Mouse (Mus musculus) midbrain, embryonic 11.5 days (tissue): Measurements from ENCODE around the gene Ikbkg. TPM values are rescaled to one million over a fixed set of nuclear protein-coding genes. Genes with fewer than 3 reads are reported as not detected.
A peak's percentile ranks its signal among the peaks of the same experiment; 100 is the strongest.
"Not testable (repeated sequence)": the region's sequence is repeated elsewhere in the genome, so short reads cannot be mapped to it uniquely, and the experiment has no call there.

Source experiments
- ATAC-seq: fragments of 200-750 bp; cut with Nextera tagmentation; 2 replicates; pipeline ENCODE4 v1.8.0; 2017; ENCODE audit warnings: moderate TSS enrichment, moderate library complexity; ENCODE audit not compliant: low FRiP score
- DNase-seq: peaks from one replicate; pipeline ENCODE4 v3.0.0; 2015; ENCODE audit warnings: low spot score; ENCODE audit errors: missing footprints
- H3K27ac ChIP-seq: fragments of 300-500 bp; sonication (generic); 2 replicates; pipeline ENCODE4 v1.5.1; 2014; ENCODE audit warnings: low read depth, low read length
- H3K27me3 ChIP-seq: fragments of 300-500 bp; sonication (generic); 2 replicates; pipeline ENCODE4 v1.6.1; 2014; ENCODE audit warnings: mild to moderate bottlenecking, low read length, moderate library complexity, mixed read lengths; ENCODE audit not compliant: control insufficient read depth, insufficient read depth
- H3K36me3 ChIP-seq: fragments of 300-500 bp; sonication (generic); 2 replicates; pipeline ENCODE4 v1.6.1; 2014; ENCODE audit warnings: mild to moderate bottlenecking, low read length, moderate library complexity, mixed read lengths; ENCODE audit not compliant: control insufficient read depth, insufficient read depth
- H3K4me1 ChIP-seq: fragments of 300-500 bp; sonication (generic); 2 replicates; pipeline ENCODE4 v1.6.1; 2014; ENCODE audit warnings: low read length; ENCODE audit not compliant: control insufficient read depth, insufficient read depth
- H3K4me2 ChIP-seq: fragments of 300-500 bp; sonication (generic); 2 replicates; pipeline ENCODE4 v1.6.1; 2014; ENCODE audit warnings: mild to moderate bottlenecking, moderate library complexity
- H3K4me3 ChIP-seq: fragments of 300-500 bp; sonication (generic); 2 replicates; pipeline ENCODE4 v1.5.1; 2014; ENCODE audit warnings: low read depth, low read length
- H3K9ac ChIP-seq: fragments of 300-500 bp; sonication (generic); 2 replicates; pipeline ENCODE4 v1.6.1; 2014; ENCODE audit warnings: low read length
- H3K9me3 ChIP-seq: fragments of 300-500 bp; sonication (generic); 2 replicates; pipeline ENCODE4 v1.6.1; 2016; ENCODE audit warnings: low read length; ENCODE audit not compliant: control insufficient read depth
- WGBS: fragments of 180-500 bp; shearing (Covaris S2); extraction: QIAGEN DNeasy Blood & Tissue Kit; methylation state at CpG from one replicate; pipeline ENCODE4 v1.1.7; 2014; 5-methylcytosine and 5-hydroxymethylcytosine counted together
- polyA plus RNA-seq: library from polyadenylated mRNA; unstranded; fragments of >200 nt; fragmentation: Nextera tagmentation; extraction: Ambion mirVana; gene quantifications from 2 replicates; pipeline ENCODE4 v1.2.1, GENCODE M21; 2014

The Ikbkg gene
- polyA plus RNA-seq, 1 experiment from 2014 or later, result 22.8 TPM

DNA sequence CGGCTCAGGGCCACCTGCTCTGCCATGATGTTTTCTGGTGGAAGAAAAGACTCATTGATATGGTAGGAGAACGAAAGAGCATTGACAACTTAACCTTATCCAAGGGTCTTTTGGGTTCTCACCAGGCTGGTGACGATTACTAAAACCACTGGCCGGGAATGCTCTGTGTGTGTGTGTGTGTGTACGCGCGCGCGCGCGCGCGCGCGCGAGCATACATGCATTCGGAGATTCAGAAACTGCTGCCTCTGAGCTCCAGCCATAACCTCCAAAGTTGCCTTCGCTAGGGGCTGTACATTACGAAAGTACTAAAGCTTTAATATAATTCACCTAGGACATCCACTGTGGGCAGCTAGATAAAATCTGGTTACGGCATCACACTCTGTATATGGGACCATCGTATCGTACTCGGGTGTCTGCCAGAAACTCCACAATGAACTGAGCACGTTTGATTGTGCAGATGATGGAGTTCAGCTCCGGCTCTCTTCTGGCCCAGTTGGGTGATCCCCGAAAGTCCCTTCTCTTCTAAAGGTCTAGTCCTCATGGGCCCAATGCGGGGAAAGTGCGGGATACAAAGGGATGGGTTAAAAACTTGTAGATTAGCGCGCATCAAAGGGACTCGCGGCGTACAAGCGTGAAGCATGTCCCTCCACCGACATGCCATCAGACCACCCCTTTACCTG, 35.2 kb downstream of the Ikbkg start:
- 29% methylated on average over 35 of the region's 35 CpGs for whole genome bisulfite sequencing
- H3K9ac ChIP-seq, result peak overlapping the region; percentile 57
- peaks cover 2% of the 10 kb centered on the region; the same call in 1 of the 2 replicates for H3K4me1 ChIP-seq
- H3K27me3 ChIP-seq, result no peaks in the 10 kb centered on the region
- DNase-seq, result peak; percentile 93
- H3K36me3 ChIP-seq, result no peaks in the 10 kb centered on the region
- ATAC-seq, result peak; percentile 23
- H3K9me3 ChIP-seq, result no peaks in the 10 kb centered on the region
- peak overlapping the region; percentile 53 for H3K4me2 ChIP-seq
- no peak overlapping the region for H3K27ac ChIP-seq
- peak overlapping the region; percentile 54 for H3K4me3 ChIP-seq

GRCm38 (mm10) chrX:74428826-74429276, 35.8 kb downstream of the Ikbkg start, which contains the start of gene G6pdx:
G6pdx (minus strand) TSS chrX:74429194.
- Histone ChIP-seq H3K27me3 (no peaks in the 10 kb centered on the region), H3K4me1 (peaks cover 2% of the 10 kb centered on the region; the same call in 1 of the 2 replicates), H3K36me3 (no peaks in the 10 kb centered on the region), H3K4me2 (peak within 1 kb of the TSS; percentile 53), H3K4me3 (peak within 1 kb of the TSS; percentile 54), H3K9me3 (no peaks in the 10 kb centered on the region), H3K27ac (peak within 1 kb of the TSS; percentile 57; the same call in 1 of the 2 replicates), H3K9ac (peak within 1 kb of the TSS; percentile 62)
- peak; percentile 89 for ATAC-seq
- WGBS, result 23% methylated on average over 25 of the region's 25 CpGs
- DNase-seq, result peak; percentile 97

- ATAC-seq, result peak; percentile 74
- peaks cover 2% of the 10 kb centered on the region; the same call in 1 of the 2 replicates for H3K4me1 ChIP-seq
- peak; percentile 91 for DNase-seq
- H3K36me3 ChIP-seq, result no peaks in the 10 kb centered on the region
- peak overlapping the region; percentile 62 for H3K9ac ChIP-seq
- H3K4me2 ChIP-seq, result peak overlapping the region; percentile 53
- no peaks in the 10 kb centered on the region for H3K27me3 ChIP-seq
- WGBS, result 27% methylated on average over 22 of the region's 22 CpGs
- peak overlapping the region; percentile 57; the same call in 1 of the 2 replicates for H3K27ac ChIP-seq
- H3K4me3 ChIP-seq, result peak overlapping the region; percentile 54
- H3K9me3 ChIP-seq, result no peaks in the 10 kb centered on the region
These were observed 36.3 kb downstream of the Ikbkg start for GRCm38 (mm10) chrX:74429290-74429821.

- no peak for ATAC-seq
These were observed 58.2 kb downstream of the Ikbkg start for GRCm38 (mm10) chrX:74451157-74451912.

DNA sequence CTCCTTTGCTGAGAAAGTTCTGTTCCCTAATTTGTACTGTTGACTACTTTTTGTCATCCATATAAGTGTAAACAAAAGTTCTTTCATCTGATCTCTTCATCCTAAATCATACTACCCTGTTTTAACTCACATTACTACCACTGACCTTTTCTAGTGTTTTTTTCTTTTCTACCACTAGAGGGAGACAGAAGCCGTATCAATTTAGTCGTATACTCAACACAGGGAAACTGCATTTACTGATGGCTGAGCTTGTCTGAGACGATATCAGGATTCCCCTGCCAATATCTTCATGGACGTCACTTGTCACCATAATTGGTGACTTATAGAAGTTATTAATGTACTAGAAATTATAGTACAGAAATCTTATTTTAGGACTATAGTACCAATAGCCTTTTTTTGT, 59.7 kb downstream of the Ikbkg start:
- ATAC-seq (0 out of 2 replicates have a peak, but pooled peaks have one; percentile 44), DNase-seq (peak; percentile 87)
- H3K27ac ChIP-seq, result no peak overlapping the region
- H3K9ac ChIP-seq, result no peak overlapping the region
- H3K4me2 ChIP-seq, result no peak overlapping the region
- H3K27me3 ChIP-seq, result no peaks in the 10 kb centered on the region
- no peaks in the 10 kb centered on the region for H3K4me1 ChIP-seq
- H3K36me3 ChIP-seq, result no peaks in the 10 kb centered on the region
- WGBS, result 13% methylated on average over 4 of the region's 4 CpGs
- H3K9me3 ChIP-seq, result no peaks in the 10 kb centered on the region
- H3K4me3 ChIP-seq, result no peak overlapping the region

More at GRCm38 (mm10) chrX:74451157-74451912, 58.2 kb downstream of the Ikbkg start:
- Histone ChIP-seq H3K27ac (no peak overlapping the region), H3K9ac (no peak overlapping the region), H3K4me1 (no peaks in the 10 kb centered on the region), H3K27me3 (no peaks in the 10 kb centered on the region), H3K9me3 (no peaks in the 10 kb centered on the region), H3K4me2 (no peak overlapping the region), H3K4me3 (no peak overlapping the region), H3K36me3 (no peaks in the 10 kb centered on the region)
- 82% methylated on average over 4 of the region's 4 CpGs for WGBS
- no peak for DNase-seq

DNA sequence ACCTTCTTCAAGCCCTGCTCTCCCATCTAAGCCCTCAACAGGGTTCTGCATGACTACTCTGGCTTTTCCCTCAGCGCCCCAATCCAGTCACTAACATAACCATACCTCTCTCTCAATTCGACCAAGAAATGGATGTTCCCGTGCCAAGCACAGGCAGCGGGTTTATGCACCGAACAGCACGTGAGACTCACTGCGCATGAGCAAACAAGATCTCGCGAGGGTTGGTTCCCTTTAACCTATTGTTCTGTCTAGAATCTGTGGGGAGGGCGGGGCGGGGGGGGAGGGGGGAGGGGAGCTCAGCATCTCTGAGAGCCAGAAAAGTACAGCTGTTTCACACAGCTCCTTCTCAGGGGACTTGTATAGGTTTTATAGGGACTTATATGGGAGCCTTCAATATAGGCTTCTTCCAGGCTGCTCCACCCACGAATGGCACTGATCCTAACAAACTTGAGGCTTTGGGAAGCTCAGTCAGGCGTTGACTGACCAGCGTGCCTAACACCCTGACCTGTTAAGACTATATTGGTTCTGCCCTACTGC, 88.3 kb downstream of the Ikbkg start, which contains the start of gene Gm6880:
Gene Gm6880 (minus strand): TSS at position 51 of the 537 bp plus-strand sequence.
- ATAC-seq, H3K27me3 ChIP-seq, H3K27ac ChIP-seq, H3K9ac ChIP-seq, H3K4me2 ChIP-seq, H3K9me3 ChIP-seq, H3K4me1 ChIP-seq, H3K4me3 ChIP-seq, H3K36me3 ChIP-seq, DNase-seq: not testable (repeated sequence)
- 74% methylated on average over 12 of the region's 14 CpGs for WGBS

DNA sequence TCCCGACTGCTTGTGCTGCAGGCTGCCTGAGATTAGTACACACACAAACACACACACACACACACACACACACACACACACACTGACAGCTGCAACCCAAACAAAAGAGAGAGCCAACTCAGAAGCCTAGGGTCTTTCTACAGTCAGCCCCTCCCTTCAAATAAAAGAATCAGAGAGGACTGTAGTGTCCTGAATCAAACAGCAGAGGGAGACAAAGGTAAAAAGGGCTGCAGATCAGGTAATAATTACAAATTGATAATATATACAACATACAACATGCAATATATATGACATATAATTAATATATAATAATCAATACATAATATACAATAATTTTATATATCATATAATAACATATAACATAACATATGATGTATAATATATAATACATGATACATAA, 104.0 kb downstream of the Ikbkg start:
- WGBS, result 63% methylated on average over 1 of the region's 1 CpGs
- Histone ChIP-seq H3K4me2 (no peak overlapping the region), H3K4me1 (no peaks in the 10 kb centered on the region), H3K9me3 (no peaks in the 10 kb centered on the region), H3K27ac (no peak overlapping the region), H3K4me3 (no peak overlapping the region), H3K9ac (no peak overlapping the region), H3K36me3 (no peaks in the 10 kb centered on the region), H3K27me3 (no peaks in the 10 kb centered on the region)
- ATAC-seq, result no peak
- no peak for DNase-seq
